Mouse (Mus musculus) hindbrain, embryonic 10.5 days (tissue): ENCODE results near the gene Gm10972. TPM values are rescaled to one million over a fixed set of nuclear protein-coding genes. Genes with fewer than 3 reads are reported as not detected.
A peak's percentile ranks its signal among the peaks of the same experiment; 100 is the strongest.
"Not testable (repeated sequence)": the region's sequence is repeated elsewhere in the genome, so short reads cannot be mapped to it uniquely, and the experiment has no call there.

ENCODE experiments used
- DNase-seq: peaks from one replicate; pipeline ENCODE4 v3.0.0-alpha.2; 2017; ENCODE audit warnings: low spot score
- H3K27ac ChIP-seq: fragments of 300-500 bp; sonication (generic); 2 replicates; pipeline ENCODE4 v1.5.1; 2016; ENCODE audit warnings: mild to moderate bottlenecking, moderate library complexity
- H3K27me3 ChIP-seq: fragments of 300-500 bp; sonication (generic); 2 replicates; pipeline ENCODE4 v1.6.1; 2016; ENCODE audit warnings: mild to moderate bottlenecking; ENCODE audit not compliant: poor library complexity, insufficient read depth, severe bottlenecking
- H3K36me3 ChIP-seq: fragments of 300-500 bp; sonication (generic); 2 replicates; pipeline ENCODE4 v1.6.1; 2016; ENCODE audit warnings: mild to moderate bottlenecking, moderate library complexity
- H3K4me1 ChIP-seq: fragments of 300-500 bp; sonication (generic); replicated peaks from 2 replicates; pipeline ENCODE4 v1.6.1; 2016; ENCODE audit warnings: mild to moderate bottlenecking
- H3K4me3 ChIP-seq: fragments of 300-500 bp; sonication (generic); 2 replicates; pipeline ENCODE4 v1.5.1; 2016; ENCODE audit warnings: mild to moderate bottlenecking, moderate library complexity
- H3K9me3 ChIP-seq: fragments of 300-500 bp; sonication (generic); 2 replicates; pipeline ENCODE4 v1.6.1; 2016; ENCODE audit warnings: mild to moderate bottlenecking, moderate library complexity
- WGBS: fragments of 180-500 bp; shearing (Covaris S2); methylation state at CpG from one replicate; pipeline ENCODE4 v1.1.7; 2016; 5-methylcytosine and 5-hydroxymethylcytosine counted together
- polyA plus RNA-seq: library from polyadenylated mRNA; unstranded; fragments of >200 nt; fragmentation: Nextera tagmentation; extraction: Ambion mirVana; gene quantifications from 2 replicates; pipeline ENCODE4 v1.2.1, GENCODE M21; 2016

Gene Gm10972
- not detected in 2 replicates for polyA plus RNA-seq

GRCm38 (mm10) chr3:94642495-94643162, at the start of gene Gm10972:
Gm10972 (plus strand) TSS chr3:94643112.
- not testable (repeated sequence) for H3K36me3 ChIP-seq

GRCm38 (mm10) chr3:94595871-94596287, 47.0 kb upstream of the Gm10972 start:
- H3K27ac ChIP-seq, result no peak overlapping the region
- H3K36me3 ChIP-seq, result no peaks in the 10 kb centered on the region
- WGBS, result 89% methylated on average over 6 of the region's 6 CpGs
- DNase-seq, result no peak
- H3K4me1 ChIP-seq, result no peaks in the 10 kb centered on the region
- no peak overlapping the region for H3K4me3 ChIP-seq
- peaks cover 12% of the 10 kb centered on the region for H3K9me3 ChIP-seq
- H3K27me3 ChIP-seq, result no peaks in the 10 kb centered on the region

More at GRCm38 (mm10) chr3:94642495-94643162, at the start of gene Gm10972:
- H3K9me3 ChIP-seq, H3K27ac ChIP-seq, H3K4me3 ChIP-seq, H3K4me1 ChIP-seq, DNase-seq, H3K27me3 ChIP-seq: not testable (repeated sequence)
- 84% methylated on average over 2 of the region's 2 CpGs for WGBS

- WGBS, result 84% methylated on average over 3 of the region's 3 CpGs
- no peak for DNase-seq
- Histone ChIP-seq H3K27me3 (no peaks in the 10 kb centered on the region), H3K4me3 (no peak overlapping the region), H3K36me3 (no peaks in the 10 kb centered on the region), H3K9me3 (peaks cover 12% of the 10 kb centered on the region), H3K4me1 (no peaks in the 10 kb centered on the region), H3K27ac (no peak overlapping the region)
These were observed 45.6 kb upstream of the Gm10972 start for GRCm38 (mm10) chr3:94597224-94597779.

- Histone ChIP-seq H3K27me3 (no peaks in the 10 kb centered on the region), H3K27ac (no peak overlapping the region)
- 5% methylated on average over 4 of the region's 4 CpGs for WGBS
These were observed 41.0 kb upstream of the Gm10972 start for GRCm38 (mm10) chr3:94601959-94602358.

DNA sequence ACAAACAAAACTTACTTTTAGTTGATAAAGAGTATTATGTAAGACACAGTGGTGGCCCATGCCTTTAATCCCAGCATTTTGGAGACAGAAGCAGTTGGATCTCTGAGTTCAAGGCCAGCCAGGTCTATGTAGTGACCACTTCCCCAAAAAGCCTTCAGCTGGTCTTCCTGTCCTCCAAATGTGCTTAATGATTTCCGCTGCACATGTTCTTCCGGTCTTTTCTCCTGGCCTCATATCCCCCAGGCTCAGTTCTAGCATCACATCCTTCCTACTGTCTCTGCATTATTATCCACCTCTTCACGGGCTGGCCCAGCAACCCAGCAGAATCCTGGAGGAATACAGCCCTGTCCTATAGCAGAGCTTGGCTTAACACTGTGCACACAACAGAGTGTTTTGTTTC, 33.3 kb upstream of the Gm10972 start:
- DNase-seq, result no peak
- Histone ChIP-seq H3K9me3 (no peaks in the 10 kb centered on the region), H3K27ac (no peak overlapping the region), H3K4me1 (peaks cover 14% of the 10 kb centered on the region), H3K4me3 (no peak overlapping the region), H3K27me3 (no peaks in the 10 kb centered on the region), H3K36me3 (no peaks in the 10 kb centered on the region)
- WGBS, result 90% methylated on average over 3 of the region's 3 CpGs

More at GRCm38 (mm10) chr3:94601959-94602358, 41.0 kb upstream of the Gm10972 start:
- H3K4me1 ChIP-seq, result no peaks in the 10 kb centered on the region
- no peak overlapping the region for H3K4me3 ChIP-seq
- no peaks in the 10 kb centered on the region for H3K36me3 ChIP-seq
- no peaks in the 10 kb centered on the region for H3K9me3 ChIP-seq
- peak; percentile 53 for DNase-seq

GRCm38 (mm10) chr3:94610581-94610980, 32.3 kb upstream of the Gm10972 start:
- no peak overlapping the region for H3K27ac ChIP-seq
- H3K36me3 ChIP-seq, result no peaks in the 10 kb centered on the region
- no peaks in the 10 kb centered on the region for H3K27me3 ChIP-seq
- no peak overlapping the region for H3K4me3 ChIP-seq
- H3K4me1 ChIP-seq, result peaks cover 14% of the 10 kb centered on the region
- no peaks in the 10 kb centered on the region for H3K9me3 ChIP-seq
- DNase-seq, result no peak
- WGBS, result 85% methylated on average over 2 of the region's 2 CpGs

DNA sequence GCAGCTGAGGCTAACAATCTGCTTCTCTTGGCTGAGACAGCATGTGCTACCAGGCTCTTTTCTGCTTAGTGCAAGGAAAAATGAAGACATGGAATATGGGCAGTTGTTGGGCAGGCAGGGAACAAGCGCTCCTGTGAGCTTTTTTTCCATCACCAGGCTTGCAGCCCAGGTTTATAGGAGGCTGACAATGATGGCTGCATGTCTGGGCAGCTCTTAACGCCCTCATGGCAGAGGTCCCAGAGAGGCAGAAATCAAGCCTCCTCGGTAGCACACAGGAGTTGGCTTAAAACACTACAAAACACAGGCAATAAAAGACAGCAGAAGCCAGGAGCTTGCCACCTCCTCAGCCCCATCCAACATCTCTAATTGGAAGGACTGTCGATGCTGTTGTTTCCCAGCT, 31.6 kb upstream of the Gm10972 start:
- no peak overlapping the region for H3K4me3 ChIP-seq
- peaks cover 14% of the 10 kb centered on the region for H3K4me1 ChIP-seq
- no peaks in the 10 kb centered on the region for H3K9me3 ChIP-seq
- H3K27ac ChIP-seq, result no peak overlapping the region
- H3K36me3 ChIP-seq, result no peaks in the 10 kb centered on the region
- H3K27me3 ChIP-seq, result no peaks in the 10 kb centered on the region
- no peak for DNase-seq
- 76% methylated on average over 4 of the region's 4 CpGs for WGBS

GRCm38 (mm10) chr3:94611834-94612233, 31.1 kb upstream of the Gm10972 start:
- WGBS, result 80% methylated on average over 5 of the region's 5 CpGs
- Histone ChIP-seq H3K4me3 (no peak overlapping the region), H3K4me1 (peaks cover 14% of the 10 kb centered on the region), H3K27ac (no peak overlapping the region), H3K36me3 (no peaks in the 10 kb centered on the region), H3K27me3 (no peaks in the 10 kb centered on the region), H3K9me3 (no peaks in the 10 kb centered on the region)
- no peak for DNase-seq

DNA sequence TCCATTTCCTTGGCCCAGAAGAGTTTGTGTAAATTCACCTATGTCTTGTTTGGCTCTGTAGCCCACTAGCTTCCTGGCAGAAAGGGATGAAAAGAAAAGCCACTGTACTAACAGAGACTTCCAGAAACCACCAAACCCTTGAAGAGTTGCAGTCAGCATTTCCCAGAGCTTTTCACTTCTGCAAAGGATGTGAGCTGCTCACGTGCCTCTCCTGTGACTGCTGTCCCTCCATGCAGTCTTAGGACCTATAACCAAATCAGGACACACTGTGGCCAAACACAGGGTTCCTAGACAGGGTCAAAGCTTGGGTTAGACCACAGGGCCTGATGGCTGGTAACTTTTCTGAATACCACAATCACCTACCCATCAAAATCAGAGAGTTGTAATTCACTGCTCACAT, 30.6 kb upstream of the Gm10972 start:
- Histone ChIP-seq H3K4me1 (peaks cover 14% of the 10 kb centered on the region), H3K4me3 (no peak overlapping the region), H3K27me3 (no peaks in the 10 kb centered on the region), H3K27ac (no peak overlapping the region), H3K9me3 (no peaks in the 10 kb centered on the region), H3K36me3 (no peaks in the 10 kb centered on the region)
- 83% methylated on average over 1 of the region's 1 CpGs for WGBS
- DNase-seq, result no peak

- Histone ChIP-seq H3K27me3 (no peaks in the 10 kb centered on the region), H3K27ac (peak overlapping the region; percentile 54), H3K9me3 (no peaks in the 10 kb centered on the region), H3K4me3 (no peak overlapping the region), H3K36me3 (no peaks in the 10 kb centered on the region), H3K4me1 (peaks cover 14% of the 10 kb centered on the region)
- 53% methylated on average over 7 of the region's 7 CpGs for WGBS
- DNase-seq, result peak; percentile 9
These were observed 29.5 kb upstream of the Gm10972 start for GRCm38 (mm10) chr3:94613258-94613878.

GRCm38 (mm10) chr3:94616717-94617116, 26.2 kb upstream of the Gm10972 start:
- H3K4me3 ChIP-seq, result no peak overlapping the region
- H3K27ac ChIP-seq, result no peak overlapping the region
- H3K36me3 ChIP-seq, result no peaks in the 10 kb centered on the region
- DNase-seq, result peak; percentile 15
- H3K27me3 ChIP-seq, result no peaks in the 10 kb centered on the region
- peaks cover 14% of the 10 kb centered on the region for H3K4me1 ChIP-seq
- no peaks in the 10 kb centered on the region for H3K9me3 ChIP-seq
- 77% methylated on average over 4 of the region's 4 CpGs for WGBS

- H3K4me3 ChIP-seq, result no peak overlapping the region
- H3K9me3 ChIP-seq, result no peaks in the 10 kb centered on the region
- no peak overlapping the region for H3K27ac ChIP-seq
- H3K27me3 ChIP-seq, result no peaks in the 10 kb centered on the region
- WGBS, result 85% methylated on average over 11 of the region's 11 CpGs
- no peak for DNase-seq
- H3K4me1 ChIP-seq, result no peaks in the 10 kb centered on the region
- no peaks in the 10 kb centered on the region for H3K36me3 ChIP-seq
These were observed 21.0 kb upstream of the Gm10972 start for GRCm38 (mm10) chr3:94621740-94622507.

DNA sequence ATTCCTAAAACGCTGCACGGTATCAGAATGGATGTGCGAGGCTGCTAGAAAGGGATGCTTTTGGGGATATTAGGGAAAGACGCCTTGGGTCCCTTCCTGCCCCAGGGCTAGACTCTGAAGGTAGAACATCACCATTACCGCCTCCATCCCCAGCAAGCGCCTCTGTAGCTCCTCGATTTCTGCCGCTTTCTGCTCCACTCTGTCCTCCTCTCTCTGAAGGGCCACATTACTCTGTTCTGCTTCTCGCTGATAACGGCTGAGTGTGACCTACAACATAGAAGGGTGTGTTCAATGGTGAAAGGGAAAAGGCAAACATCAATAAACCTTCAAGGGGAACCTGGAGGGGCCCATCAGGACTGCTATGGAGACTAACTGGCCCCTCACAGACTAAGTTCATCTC, 20.4 kb upstream of the Gm10972 start:
- Histone ChIP-seq H3K4me1 (no peaks in the 10 kb centered on the region), H3K36me3 (no peaks in the 10 kb centered on the region), H3K27ac (no peak overlapping the region), H3K27me3 (no peaks in the 10 kb centered on the region), H3K4me3 (no peak overlapping the region), H3K9me3 (no peaks in the 10 kb centered on the region)
- 90% methylated on average over 10 of the region's 10 CpGs for WGBS
- no peak for DNase-seq
